Mouse (Mus musculus) cerebellum, adult 2 months (tissue): ENCODE data around the gene Efcab12. TPM values are rescaled to one million over a fixed set of nuclear protein-coding genes. Genes with fewer than 3 reads are reported as not detected.
A peak's percentile ranks its signal among the peaks of the same experiment; 100 is the strongest.
"Not testable (repeated sequence)": the region's sequence is repeated elsewhere in the genome, so short reads cannot be mapped to it uniquely, and the experiment has no call there.

Experiments
- DNase-seq, 2 experiments: peaks; one replicate each; pipeline ENCODE4 v3.0.0; 2021
- H3K27ac ChIP-seq: fragments of 200-500 bp; 2 replicates; pipeline ENCODE4 v1.5.1; 2012; ENCODE audit warnings: low read length, control low read depth, inconsistent platforms; ENCODE audit not compliant: insufficient read depth
- H3K27me3 ChIP-seq: fragments of 200-500 bp; 2 replicates; pipeline ENCODE4 v1.6.1; 2012; ENCODE audit warnings: inconsistent platforms, mild to moderate bottlenecking, low read length, moderate library complexity; ENCODE audit not compliant: control insufficient read depth, insufficient read depth
- H3K4me1 ChIP-seq: fragments of 200-500 bp; 2 replicates; pipeline ENCODE4 v1.6.1; 2011; ENCODE audit warnings: low read length; ENCODE audit not compliant: control insufficient read depth, insufficient read depth
- H3K4me3 ChIP-seq: fragments of 200-500 bp; replicated peaks from 2 replicates; pipeline ENCODE3; 2011; ENCODE audit warnings: mild to moderate bottlenecking, low read depth, low read length, control low read depth; ENCODE audit not compliant: insufficient read depth
- CTCF ChIP-seq: fragments of 200-500 bp; IDR thresholded peaks from 2 replicates; pipeline ENCODE4 v1.5.1; 2011; ENCODE audit warnings: low read depth, mild to moderate bottlenecking, control low read depth, low read length, moderate library complexity, borderline replicate concordance; ENCODE audit not compliant: insufficient read depth
- POLR2A ChIP-seq: fragments of 200-500 bp; IDR thresholded peaks from 2 replicates; pipeline ENCODE4 v1.6.1; 2011; ENCODE audit warnings: low read length, control low read depth, borderline replicate concordance; ENCODE audit not compliant: insufficient read depth
- WGBS: fragments of 180-500 bp; shearing (Covaris S2); methylation state at CpG from one replicate; pipeline ENCODE4 v1.1.7; 2018; 5-methylcytosine and 5-hydroxymethylcytosine counted together
- polyA plus RNA-seq: library from polyadenylated mRNA; depleted of rRNA; stranded (reverse); fragments of >200 nt; gene quantifications from 2 replicates; pipeline ENCODE4 v1.2.3, GENCODE M21; 2012

Gene Efcab12
- polyA plus RNA-seq, 1 experiment: 5.1 TPM

DNA sequence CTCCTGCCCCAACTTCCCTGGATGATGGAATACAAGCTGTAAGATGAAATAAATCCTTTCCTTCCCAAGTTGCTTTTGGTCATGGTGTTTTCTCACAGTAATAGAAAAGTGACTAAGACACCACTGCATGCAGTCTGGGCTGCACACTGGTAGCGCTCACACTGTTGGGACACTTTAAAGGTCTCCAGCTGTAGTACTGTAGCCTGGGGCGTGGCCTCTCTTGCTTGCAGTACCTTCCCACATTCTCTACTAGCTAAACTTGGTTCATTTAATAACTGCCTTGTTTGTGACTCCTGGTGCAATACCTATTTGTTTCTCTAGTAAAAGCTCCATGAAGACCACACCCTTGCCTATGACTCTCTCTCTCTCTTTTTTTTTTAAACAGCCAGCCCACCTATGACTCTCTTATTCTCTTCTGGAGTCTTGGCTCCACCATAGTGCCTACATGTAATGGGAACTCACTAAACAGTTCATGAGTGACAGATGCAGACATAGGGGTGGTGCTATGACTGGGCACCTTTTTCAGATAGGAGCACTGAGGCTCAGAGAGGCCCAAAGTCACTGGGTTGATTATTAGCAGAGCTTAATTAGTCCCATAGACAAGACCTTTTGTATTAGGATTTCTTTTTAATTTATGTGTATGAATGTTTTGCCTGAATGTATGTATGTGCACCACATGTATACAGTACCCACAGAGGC is 5.9 kb downstream of the Efcab12 start:
- Histone ChIP-seq H3K4me3 (no peak overlapping the region), H3K27ac (no peak overlapping the region), H3K27me3 (no peaks in the 10 kb centered on the region), H3K4me1 (no peaks in the 10 kb centered on the region; the same call in 1 of the 2 replicates)
- 98% methylated on average over 2 of the region's 2 CpGs for WGBS
- no peak for TF ChIP-seq POLR2A
- no peak for TF ChIP-seq CTCF
- no peak for DNase-seq

DNA sequence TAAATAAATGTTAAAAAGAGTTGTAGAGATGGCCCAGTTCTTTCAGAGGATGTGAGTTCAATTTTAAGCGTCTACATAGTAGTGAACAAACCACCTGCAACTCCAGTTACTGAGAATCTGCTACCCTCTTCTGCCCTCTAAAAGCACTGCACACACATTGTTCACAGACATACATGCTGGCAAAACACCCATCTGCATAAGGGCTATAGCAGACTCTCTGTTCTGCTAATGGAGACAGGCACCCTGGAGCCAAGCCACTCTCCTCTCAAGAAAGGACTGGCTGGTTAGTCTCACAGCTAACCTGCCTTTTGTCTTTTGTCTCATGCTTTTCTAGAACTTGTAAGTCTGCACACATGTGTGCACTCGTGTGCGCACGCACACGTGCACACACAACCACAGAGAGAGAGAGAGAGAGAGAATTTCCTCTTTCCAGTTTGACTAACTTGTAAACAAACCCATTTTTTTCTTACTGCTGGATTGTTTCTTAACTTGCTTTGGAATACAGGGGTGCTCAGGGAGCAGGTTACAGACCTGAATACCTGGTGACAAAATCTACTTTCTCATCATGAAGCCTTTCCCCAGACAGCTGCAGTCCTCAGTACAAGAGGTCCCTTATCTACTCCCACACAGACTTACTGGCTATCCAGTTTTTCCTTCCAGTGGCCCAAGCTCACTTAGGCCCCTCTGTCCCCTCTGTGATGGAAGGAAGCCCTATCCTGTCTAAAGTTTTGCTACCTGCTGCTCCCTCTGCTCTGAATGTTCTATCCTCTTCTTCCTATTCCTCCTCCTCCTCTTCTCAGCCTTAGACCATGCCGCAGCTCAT is 7.2 kb downstream of the Efcab12 start:
- Histone ChIP-seq H3K27me3 (no peaks in the 10 kb centered on the region), H3K27ac (no peak overlapping the region), H3K4me3 (no peak overlapping the region), H3K4me1 (no peaks in the 10 kb centered on the region)
- TF ChIP-seq CTCF (no peak), POLR2A (no peak)
- no peak for DNase-seq
- WGBS: 79% methylated on average over 6 of the region's 6 CpGs

DNA sequence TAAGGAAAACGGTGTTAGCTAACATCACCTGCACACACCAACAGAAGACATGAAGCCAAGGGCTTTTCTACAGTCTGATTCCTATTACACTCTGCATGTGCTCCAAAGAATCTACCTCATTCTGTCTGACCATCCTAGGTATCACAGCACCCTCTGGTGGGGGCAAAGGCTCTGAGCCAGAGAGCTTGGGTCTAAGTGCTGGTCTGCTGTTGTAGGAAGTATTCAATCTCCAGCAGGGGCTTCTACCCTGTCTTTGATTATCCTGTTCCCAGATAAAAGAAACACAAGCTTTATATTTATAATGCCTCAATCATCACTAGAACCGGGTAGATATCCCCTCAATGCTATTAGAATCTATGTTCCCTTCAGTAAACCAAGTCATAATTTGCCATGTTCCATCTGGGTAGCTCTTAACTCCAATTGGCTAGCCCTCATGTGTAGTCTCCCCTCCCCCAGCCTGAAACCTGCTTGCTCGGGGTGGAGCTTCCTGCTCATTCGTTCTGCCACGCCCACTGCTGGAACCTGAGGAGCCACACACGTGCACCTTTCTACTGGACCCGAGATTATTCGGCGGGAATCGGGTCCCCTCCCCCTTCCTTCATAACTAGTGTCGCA is 14.3 kb downstream of the Efcab12 start:
- H3K27me3 ChIP-seq, H3K4me3 ChIP-seq, H3K27ac ChIP-seq, DNase-seq, H3K4me1 ChIP-seq: not testable (repeated sequence)
- peak; percentile 57 for TF ChIP-seq CTCF
- WGBS: 5% methylated on average over 6 of the region's 11 CpGs

DNA sequence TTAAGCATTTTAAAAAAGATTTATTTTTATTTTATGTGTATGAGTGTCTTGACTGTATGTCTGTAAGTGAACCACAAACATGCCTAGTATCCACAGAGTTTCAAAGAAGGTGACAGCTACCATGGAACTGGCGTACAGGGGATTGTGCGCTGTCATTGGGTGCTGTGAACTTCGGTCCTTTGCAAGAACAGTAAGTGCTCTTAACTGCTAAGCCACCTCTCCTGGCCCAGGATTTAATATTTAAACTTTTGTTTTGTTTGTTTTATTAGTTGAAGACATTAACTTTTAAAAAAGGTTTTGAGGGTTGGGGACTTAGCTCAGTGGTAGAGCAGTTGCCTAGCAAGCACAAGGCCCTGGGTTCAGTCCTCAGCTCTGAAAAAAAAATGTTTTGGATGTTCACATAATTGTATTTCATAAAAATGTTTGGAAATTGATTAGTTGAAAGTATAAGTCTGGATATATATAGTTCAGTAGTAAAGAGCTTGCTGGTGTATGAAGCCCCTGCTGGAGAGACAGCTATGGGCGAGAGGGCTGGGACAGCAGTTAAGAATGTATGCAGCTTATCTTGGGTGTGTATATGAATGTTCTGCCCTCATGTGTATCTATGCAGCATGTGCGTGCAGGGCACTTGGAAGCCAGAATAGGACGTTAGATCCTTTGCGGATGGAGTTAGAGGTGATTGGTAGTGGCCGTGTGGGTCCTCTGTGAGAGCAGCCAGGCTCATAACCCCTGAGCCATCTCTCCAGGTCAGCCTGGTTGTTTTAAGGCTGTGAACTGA is 16.8 kb downstream of the Efcab12 start:
- no peak for TF ChIP-seq CTCF
- no peak for TF ChIP-seq POLR2A
- H3K4me3 ChIP-seq: no peak overlapping the region
- peaks cover 5% of the 10 kb centered on the region for H3K4me1 ChIP-seq
- WGBS: 84% methylated on average over 8 of the region's 8 CpGs
- H3K27me3 ChIP-seq: no peaks in the 10 kb centered on the region
- no peak for DNase-seq
- no peak overlapping the region for H3K27ac ChIP-seq

DNA sequence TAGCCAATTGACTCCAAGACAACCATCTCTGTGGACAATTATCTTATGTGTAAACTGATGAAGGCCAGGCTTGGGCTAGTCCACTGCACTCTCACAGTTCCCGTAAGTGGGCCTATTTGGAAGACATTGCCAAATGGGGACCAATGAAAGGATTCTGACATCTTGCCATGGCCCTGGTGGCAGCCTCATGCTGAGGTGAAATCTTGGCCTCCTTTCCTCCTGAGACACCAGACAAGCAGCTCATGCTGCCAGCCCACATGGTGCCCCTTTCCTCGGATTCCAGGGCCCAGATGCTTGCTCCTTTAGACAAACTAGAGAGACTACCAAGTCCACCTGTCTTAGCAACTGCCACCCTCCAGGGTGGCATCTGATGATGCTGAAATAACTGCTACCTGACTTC is 20.1 kb downstream of the Efcab12 start:
- no peak overlapping the region for H3K27ac ChIP-seq
- no peak for DNase-seq
- H3K27me3 ChIP-seq: no peaks in the 10 kb centered on the region
- H3K4me1 ChIP-seq: peaks cover 5% of the 10 kb centered on the region
- TF ChIP-seq POLR2A (no peak), CTCF (no peak)
- H3K4me3 ChIP-seq: no peak overlapping the region
- WGBS: 19% methylated on average over 2 of the region's 2 CpGs

DNA sequence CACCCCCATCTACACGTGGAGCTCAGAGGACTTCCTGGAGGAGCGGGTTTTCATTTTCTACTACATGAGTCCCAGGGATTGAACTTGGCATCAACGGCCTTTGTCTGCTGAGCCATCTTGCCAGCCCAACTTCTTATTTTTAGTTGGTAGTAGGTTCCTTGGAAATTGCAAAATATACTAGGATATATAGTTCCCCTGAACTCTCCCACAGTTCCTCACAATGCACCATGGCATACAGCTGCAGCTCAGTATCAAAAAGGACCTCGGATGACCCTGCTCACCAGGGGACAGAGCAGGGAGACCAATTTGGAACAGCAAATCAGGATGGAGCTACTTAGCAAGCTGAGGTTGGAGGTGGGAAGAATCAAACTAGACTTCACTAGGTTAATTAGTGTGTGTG is 23.2 kb downstream of the Efcab12 start:
- Histone ChIP-seq H3K4me1 (peaks cover 5% of the 10 kb centered on the region), H3K27ac (no peak overlapping the region), H3K4me3 (no peak overlapping the region), H3K27me3 (no peaks in the 10 kb centered on the region)
- TF ChIP-seq POLR2A (no peak), CTCF (no peak)
- 81% methylated on average over 4 of the region's 4 CpGs for WGBS
- no peak for DNase-seq

DNA sequence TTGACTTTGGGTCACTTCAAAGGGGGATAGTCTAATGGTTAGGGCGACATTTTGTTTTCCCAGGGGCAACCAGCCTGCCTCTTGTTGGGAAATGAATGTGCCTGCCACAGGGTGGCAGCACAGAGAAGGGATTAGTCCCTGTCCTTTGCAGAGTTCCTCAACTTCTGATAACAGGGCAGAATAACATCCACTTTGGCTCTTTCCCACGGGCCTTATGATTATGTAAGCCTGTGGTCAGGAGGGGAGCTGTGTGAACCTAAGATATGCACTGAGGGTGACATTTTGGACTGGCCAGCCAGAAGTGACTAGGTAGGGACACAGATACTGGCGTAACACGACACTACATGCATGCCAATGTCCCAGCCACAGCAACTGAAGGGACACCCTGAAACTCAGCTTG is 24.1 kb downstream of the Efcab12 start:
- Histone ChIP-seq H3K27me3 (no peaks in the 10 kb centered on the region), H3K27ac (no peak overlapping the region), H3K4me1 (peaks cover 5% of the 10 kb centered on the region), H3K4me3 (no peak overlapping the region)
- no peak for TF ChIP-seq POLR2A
- TF ChIP-seq CTCF: peak; percentile 48
- 41% methylated on average over 4 of the region's 4 CpGs for WGBS
- no peak for DNase-seq

DNA sequence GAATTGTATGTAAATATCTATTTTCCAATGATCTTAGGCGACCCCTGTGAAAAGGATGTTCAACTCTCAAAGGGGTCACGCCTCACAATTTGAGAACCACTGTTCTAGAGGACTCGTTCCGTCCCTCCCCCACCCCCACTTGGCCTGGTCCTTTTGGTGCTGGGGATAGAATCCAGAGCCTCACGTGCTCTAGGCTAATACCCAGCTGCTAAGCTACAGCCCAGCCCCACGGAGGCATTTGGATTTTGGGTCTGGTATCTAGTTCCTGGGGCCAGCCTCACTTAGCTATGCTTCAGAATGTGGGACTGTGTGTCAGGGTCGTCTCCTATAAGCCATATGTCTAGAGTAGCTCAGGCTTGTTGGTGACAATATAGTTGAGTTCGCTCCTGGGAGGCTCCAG is 26.6 kb downstream of the Efcab12 start:
- H3K27me3 ChIP-seq: no peaks in the 10 kb centered on the region
- 61% methylated on average over 8 of the region's 8 CpGs for WGBS
- no peak overlapping the region for H3K4me3 ChIP-seq
- peaks cover 7% of the 10 kb centered on the region for H3K4me1 ChIP-seq
- TF ChIP-seq POLR2A (no peak), CTCF (no peak)
- DNase-seq: no peak
- H3K27ac ChIP-seq: no peak overlapping the region
